Mouse (Mus musculus): ENCODE data around the gene Fcna. TPM values are rescaled to one million over a fixed set of nuclear protein-coding genes. Genes with fewer than 3 reads are reported as not detected.
A peak's percentile ranks its signal among the peaks of the same experiment; 100 is the strongest.

Fcna gene
- polyA plus RNA-seq, 1 experiment = 3.5 TPM

DNA sequence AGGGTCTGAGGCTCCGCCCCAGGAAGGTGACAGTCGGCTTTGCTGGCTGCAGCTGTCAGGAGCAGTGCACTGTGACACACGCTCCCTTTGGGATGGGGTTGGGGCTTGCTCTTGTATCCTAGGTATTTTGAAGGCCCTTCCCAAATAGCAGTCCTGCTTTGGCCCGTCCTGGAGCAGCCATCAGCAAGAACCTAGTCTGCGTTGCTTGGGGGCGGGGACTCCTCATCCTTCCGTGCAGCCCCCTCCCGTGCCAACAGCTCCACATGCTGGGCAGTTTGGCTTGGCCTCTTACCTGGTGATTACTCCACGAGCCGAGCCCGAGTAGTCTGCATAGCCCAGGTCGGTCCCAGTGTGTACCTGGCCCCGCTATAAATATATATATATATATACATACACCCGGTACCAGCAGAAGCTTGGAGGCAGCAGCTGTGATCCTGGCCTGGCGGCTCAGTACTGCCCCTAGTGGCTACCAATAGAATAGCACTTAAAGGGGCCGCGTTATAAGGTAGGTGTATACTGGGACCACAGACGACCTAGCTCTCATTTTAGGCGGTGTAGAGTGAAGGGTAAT is 46.5 kb downstream of the Fcna start, which contains the start of gene Ajm1:
Ajm1 (minus strand) TSS at position 464 of the 571 bp plus-strand sequence.
- no peak for TF ChIP-seq POLR2A (IDR thresholded peaks at IDR 0.05; ENCODE audit: borderline replicate concordance, extremely low read depth, low read depth, low read length)
- peak; percentile 80 for TF ChIP-seq CTCF (IDR thresholded peaks at IDR 0.05; ENCODE audit: insufficient read depth, low read length)
- Histone ChIP-seq H3K4me3 (replicated peaks; ENCODE audit: extremely low read depth, low read depth, low read length) (peak within 1 kb of the TSS; percentile 7), H3K4me1 (ENCODE audit: control insufficient read depth, insufficient read depth, low read length) (peaks cover 15% of the 10 kb centered on the region)
- DNase-seq = peak; percentile 55
- 5% methylated on average over 19 of the region's 19 CpGs for WGBS

DNA sequence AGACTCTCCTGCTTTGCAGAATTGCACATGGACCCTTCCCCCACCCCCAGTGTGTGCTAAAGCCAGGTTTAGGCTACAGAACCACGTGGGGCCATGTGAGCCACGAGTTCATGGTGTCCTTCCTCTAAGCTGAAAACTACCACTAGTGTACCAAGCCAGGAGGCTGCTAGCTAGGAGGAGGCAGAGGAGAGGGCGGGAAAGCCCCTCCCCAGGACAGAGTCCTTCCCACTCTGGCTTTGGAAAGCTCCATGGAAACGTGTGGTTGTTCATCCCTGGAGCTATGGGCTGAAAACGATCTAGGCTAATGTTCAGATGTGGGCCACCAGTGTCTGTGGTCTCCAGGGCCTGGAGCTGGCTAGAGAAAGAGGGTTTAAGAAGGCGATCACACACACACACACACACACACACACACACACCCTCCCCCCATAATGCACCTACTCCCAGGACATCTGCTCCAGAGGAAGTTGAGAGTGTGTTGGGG is 47.2 kb downstream of the Fcna start:
- 31% methylated on average over 6 of the region's 6 CpGs for WGBS
- TF ChIP-seq CTCF (IDR thresholded peaks at IDR 0.05; ENCODE audit: insufficient read depth, low read length) = no peak
- TF ChIP-seq POLR2A (IDR thresholded peaks at IDR 0.05; ENCODE audit: borderline replicate concordance, extremely low read depth, low read depth, low read length) = no peak
- Histone ChIP-seq H3K4me1 (ENCODE audit: control insufficient read depth, insufficient read depth, low read length) (peaks cover 17% of the 10 kb centered on the region), H3K4me3 (replicated peaks; ENCODE audit: extremely low read depth, low read depth, low read length) (no peak overlapping the region)
- no peak for DNase-seq

DNA sequence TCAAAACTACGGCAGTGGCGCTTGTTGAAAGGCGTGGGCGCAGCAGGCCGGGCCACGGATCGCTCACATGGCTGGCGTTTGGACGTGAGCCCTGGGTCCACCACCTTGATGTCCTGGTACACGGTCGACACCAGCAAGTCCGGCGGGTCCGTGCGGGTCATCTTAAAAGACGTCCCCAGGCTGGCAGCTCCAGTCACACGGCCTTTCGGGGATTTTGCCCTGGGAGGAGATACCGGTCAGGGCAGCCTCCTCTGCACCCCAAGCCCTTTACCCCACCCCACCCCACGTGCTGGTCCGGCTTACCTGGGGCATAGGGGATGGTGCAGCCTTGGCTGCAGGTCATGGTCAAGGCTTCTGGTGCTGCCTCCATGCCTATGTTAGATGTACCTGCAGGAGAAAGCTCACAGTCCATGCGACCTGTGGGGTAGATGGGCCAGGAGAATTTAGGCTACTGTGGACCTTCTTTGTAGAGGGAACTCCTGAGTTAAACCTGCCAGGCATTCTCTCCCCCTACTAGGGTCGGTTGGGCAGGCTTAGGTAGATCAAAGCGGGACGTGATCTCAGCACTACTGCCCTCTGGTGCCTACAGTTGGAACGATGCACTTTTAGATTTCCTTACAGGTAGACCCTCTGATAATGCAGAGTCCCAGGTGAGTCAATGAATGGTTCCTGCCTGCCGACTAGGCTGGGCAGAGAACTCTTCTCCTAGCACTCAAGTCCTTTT is 47.9 kb downstream of the Fcna start:
- DNase-seq = peak; percentile 43
- 5% methylated on average over 27 of the region's 27 CpGs for WGBS
- Histone ChIP-seq H3K4me1 (ENCODE audit: control insufficient read depth, insufficient read depth, low read length) (peaks cover 20% of the 10 kb centered on the region), H3K4me3 (replicated peaks; ENCODE audit: extremely low read depth, low read depth, low read length) (no peak overlapping the region)
- TF ChIP-seq CTCF (IDR thresholded peaks at IDR 0.05; ENCODE audit: insufficient read depth, low read length) (peak; percentile 67), POLR2A (IDR thresholded peaks at IDR 0.05; ENCODE audit: borderline replicate concordance, extremely low read depth, low read depth, low read length) (no peak)

DNA sequence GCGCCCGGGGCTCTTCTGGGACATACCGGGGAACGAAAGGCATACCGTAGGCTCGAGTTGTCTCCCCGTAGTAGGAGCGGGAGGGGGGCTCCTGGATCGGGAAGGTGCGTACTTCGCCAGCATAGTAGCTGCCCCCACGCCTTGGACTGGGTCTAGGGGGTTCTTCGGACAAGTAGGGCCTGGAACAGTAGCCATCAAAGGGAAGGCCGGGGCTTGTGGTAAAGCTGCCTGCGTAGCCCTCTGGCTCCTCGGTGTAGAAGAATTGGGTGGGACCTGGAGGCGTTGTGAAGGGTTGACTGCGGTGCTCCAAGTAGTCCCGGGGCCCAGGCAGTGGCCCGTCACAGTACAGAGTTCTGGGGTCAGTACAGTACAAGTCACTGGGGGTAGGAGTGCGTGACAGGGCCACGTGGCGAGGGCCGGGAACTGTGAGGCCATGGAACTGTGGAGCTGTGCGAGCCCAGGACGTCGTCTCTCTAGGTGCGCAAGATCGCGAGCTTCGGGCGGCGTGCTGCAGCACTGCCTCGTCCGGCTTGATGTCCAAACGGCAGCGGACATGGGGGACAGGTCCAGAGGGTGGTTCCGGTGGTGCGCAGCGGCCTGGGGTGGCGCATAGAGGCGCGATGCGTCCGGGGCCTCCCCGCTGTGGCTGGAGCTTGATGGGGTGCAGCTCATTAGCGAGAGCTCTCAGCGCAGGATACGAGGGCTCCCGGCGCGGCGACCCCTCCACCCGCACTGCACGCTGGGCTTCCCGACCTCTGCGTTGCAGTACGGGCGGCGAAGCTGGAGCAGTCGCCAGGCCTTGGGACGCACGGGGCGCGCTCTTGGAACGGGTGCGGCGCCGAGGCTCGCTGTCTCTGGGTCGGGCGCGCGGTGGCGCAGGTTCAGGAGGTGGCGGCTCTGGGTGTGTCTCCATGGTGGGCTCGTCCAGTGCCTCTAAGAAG is 48.8 kb downstream of the Fcna start:
- Histone ChIP-seq H3K4me1 (ENCODE audit: control insufficient read depth, insufficient read depth, low read length) (peaks cover 21% of the 10 kb centered on the region), H3K4me3 (replicated peaks; ENCODE audit: extremely low read depth, low read depth, low read length) (no peak overlapping the region)
- no peak for TF ChIP-seq CTCF (IDR thresholded peaks at IDR 0.05; ENCODE audit: insufficient read depth, low read length)
- no peak for TF ChIP-seq POLR2A (IDR thresholded peaks at IDR 0.05; ENCODE audit: borderline replicate concordance, extremely low read depth, low read depth, low read length)
- DNase-seq = no peak
- 7% methylated on average over 77 of the region's 77 CpGs for WGBS

DNA sequence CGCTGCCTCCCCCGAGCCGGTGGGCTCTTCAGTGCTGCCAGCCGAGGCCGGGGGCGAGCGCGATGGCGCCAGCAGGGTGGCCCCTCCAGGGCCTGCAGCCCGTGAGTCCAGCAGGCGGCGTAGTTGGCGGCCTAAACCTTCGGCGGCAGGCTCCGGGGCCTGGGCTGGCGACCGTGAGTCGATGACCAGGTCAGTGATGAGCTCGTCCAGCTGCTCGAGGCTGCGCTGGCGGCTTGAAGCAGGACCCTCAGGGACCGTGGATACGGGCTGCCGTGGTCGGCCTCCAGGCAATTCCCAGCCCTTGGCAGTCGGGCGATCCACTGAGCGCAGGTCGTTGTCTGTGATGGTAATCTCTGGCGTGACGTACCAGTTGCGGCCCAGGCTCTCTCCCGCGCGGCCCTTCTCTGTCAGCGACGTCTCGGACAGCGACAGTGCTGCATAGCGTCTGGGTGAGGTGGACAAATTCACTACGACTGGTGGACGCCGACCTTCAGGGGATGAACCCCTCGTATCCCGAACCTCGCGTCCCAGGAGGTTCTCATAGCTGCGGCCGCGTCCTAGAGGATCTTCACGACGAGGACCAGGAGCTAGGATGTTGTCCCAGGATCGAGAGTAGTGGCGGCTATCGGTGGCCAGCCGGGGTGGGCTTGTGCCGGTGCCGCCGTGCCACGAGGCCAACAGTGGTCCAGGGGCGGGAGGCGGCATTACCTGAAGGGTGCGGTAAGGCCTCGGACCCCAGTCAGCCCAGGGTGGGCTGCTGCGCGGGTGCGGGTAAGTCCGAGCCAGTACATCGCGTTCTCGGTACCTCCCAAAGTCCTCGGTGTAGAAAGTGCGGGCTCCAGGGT is 49.7 kb downstream of the Fcna start:
- no peak for DNase-seq
- H3K4me3 ChIP-seq (replicated peaks; ENCODE audit: extremely low read depth, low read depth, low read length) = peak overlapping the region; percentile 2
- TF ChIP-seq CTCF (IDR thresholded peaks at IDR 0.05; ENCODE audit: insufficient read depth, low read length) = no peak
- TF ChIP-seq POLR2A (IDR thresholded peaks at IDR 0.05; ENCODE audit: borderline replicate concordance, extremely low read depth, low read depth, low read length) = no peak
- peaks cover 22% of the 10 kb centered on the region for H3K4me1 ChIP-seq (ENCODE audit: control insufficient read depth, insufficient read depth, low read length)
- 5% methylated on average over 75 of the region's 75 CpGs for WGBS

DNA sequence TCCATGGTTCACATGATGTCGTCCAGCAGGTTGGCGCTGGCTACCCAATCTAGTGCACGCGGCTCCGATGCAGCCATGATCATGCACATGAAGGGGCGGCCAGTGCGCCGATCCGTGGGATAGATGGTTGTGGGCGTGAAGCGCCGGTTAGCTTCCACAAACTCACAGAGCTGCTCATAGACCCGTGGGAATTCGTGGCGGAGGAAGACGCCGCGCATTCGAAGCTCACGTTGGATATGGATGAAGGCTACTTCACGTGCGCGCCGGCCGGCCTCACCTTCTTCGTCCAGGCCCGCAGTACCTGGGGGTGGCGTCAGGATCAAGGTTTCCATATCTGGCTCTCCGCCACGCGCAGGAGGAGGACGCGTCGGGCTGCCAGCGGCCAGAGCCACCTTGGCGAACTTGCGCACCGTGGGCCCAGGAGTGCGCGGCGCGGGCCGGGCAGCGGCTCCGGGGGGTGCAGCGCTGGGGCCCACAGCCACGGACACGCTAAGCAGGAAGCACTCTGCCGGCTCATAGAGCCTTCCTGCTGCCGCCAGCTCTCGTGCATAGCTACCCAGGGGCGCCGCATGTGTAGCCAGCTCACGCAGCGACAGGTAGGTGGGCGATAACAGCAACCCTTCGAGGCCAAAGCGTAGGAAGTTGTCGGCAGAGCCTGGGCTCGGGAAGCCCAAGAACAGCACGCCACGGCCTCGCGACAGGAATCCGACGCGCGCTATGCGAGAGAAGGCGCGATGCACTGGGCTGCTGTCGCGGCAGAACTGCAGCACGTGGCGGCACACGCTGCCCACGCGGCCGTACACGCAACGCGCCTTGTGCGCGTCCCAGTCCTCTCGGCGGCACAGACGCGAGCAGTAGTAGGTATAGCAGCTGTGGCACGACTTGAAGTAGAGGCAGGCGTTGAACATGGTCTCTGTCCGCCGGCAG is 50.6 kb downstream of the Fcna start:
- TF ChIP-seq POLR2A (IDR thresholded peaks at IDR 0.05; ENCODE audit: borderline replicate concordance, extremely low read depth, low read depth, low read length) (no peak), CTCF (IDR thresholded peaks at IDR 0.05; ENCODE audit: insufficient read depth, low read length) (no peak)
- peak overlapping the region; percentile 14 for H3K4me3 ChIP-seq (replicated peaks; ENCODE audit: extremely low read depth, low read depth, low read length)
- DNase-seq = no peak
- WGBS = 15% methylated on average over 92 of the region's 92 CpGs
- peaks cover 22% of the 10 kb centered on the region for H3K4me1 ChIP-seq (ENCODE audit: control insufficient read depth, insufficient read depth, low read length)

DNA sequence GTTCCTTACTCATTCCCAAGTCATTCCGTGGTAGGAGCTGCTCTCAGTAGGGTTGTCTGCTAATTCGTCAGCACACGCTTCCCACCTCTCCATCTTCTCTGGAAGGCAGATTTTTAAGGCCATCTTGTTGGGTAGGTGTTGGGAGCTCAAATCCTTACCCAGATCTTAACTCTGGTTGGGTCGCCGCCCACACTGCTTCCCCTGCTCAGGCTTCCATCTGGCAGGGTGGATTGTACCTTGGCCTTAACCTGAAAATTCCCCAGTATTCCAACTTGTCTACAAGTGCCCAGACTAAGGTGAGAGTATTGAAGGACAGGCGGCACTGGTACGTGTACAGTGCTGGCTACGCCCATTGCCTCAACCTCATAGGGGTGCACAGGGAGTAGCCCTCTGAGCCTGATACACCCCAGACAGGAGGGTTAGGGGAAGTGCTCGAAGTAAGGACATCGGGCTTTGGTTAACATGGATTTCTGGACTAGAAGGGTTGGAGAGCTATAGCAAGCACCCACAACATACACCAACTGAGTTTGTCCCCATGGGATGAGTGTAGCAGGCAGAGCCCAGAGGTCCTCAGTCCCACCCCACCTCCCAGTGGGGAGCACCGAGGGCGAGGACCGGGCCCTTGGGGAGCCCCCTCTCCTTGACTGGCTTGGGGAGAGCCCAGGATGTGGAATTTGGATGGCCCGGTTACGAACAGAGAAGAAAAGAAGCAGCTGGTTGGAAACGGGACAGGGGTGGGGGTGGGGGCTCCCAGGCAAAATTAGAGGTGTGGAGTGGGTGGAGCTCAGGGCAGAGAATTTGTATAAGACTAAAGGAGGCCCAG is 51.6 kb downstream of the Fcna start:
- 78% methylated on average over 16 of the region's 16 CpGs for WGBS
- H3K4me1 ChIP-seq (ENCODE audit: control insufficient read depth, insufficient read depth, low read length) = peaks cover 20% of the 10 kb centered on the region
- H3K4me3 ChIP-seq (replicated peaks; ENCODE audit: extremely low read depth, low read depth, low read length) = no peak overlapping the region
- no peak for DNase-seq
- TF ChIP-seq CTCF (IDR thresholded peaks at IDR 0.05; ENCODE audit: insufficient read depth, low read length) (no peak), POLR2A (IDR thresholded peaks at IDR 0.05; ENCODE audit: borderline replicate concordance, extremely low read depth, low read depth, low read length) (no peak)

Measured in lung, adult 2 months (tissue).